Mouse (Mus musculus) heart, adult 9 months (tissue): ENCODE results near the gene Cyp3a16.
"Not testable (repeated sequence)": the region's sequence is repeated elsewhere in the genome, so short reads cannot be mapped to it uniquely, and the experiment has no call there.

Experiments used
- DNase-seq, 2 experiments: peaks; one replicate each; pipeline ENCODE4 v3.0.0; 2022; ENCODE audit warnings: low spot score in 2 of 2

Gene Cyp3a16

DNA sequence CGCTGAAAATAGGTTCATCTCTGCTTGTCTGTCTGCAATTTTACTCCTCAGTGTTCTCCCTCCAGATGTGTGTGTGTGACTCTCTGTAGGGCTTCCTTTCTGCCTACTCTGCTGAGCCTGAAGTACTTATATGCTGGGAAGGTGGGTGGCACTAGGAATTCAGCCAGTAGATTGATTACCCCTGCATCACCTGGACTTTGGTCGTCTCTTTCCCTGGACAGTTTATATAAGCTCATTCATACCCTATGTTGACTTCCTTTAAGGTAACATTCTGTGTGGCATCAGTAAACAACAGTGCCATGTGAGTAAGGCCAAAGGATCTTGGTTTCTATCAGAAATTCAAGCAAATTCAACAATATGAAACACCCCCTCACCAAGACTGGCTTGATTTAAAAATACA, at the start of gene Cyp3a16:
Gene Cyp3a16, minus strand, starts transcription at position 101 of the 400 bp plus-strand sequence.
- not testable (repeated sequence) for DNase-seq

DNA sequence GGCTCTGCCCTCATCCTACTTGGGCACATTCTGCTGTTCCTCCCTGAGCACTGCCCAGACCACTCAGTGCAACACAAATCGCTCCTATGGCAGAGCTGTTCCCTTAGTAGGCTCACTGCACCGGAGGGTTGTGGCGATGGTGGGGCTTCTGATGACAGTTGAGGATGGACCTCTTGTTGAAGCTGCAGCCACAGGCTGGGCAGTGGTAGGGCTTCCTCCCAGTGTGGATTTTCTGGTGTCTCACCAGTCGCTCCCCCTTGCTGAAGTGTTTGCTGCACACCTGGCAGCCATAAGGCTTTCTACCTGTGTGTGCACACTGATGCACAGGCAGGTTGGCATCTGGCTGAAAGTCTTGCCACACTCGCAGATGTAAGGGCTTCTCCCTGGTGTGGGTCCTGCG, 20.8 kb upstream of the Cyp3a16 start:
- DNase-seq = no peak

DNA sequence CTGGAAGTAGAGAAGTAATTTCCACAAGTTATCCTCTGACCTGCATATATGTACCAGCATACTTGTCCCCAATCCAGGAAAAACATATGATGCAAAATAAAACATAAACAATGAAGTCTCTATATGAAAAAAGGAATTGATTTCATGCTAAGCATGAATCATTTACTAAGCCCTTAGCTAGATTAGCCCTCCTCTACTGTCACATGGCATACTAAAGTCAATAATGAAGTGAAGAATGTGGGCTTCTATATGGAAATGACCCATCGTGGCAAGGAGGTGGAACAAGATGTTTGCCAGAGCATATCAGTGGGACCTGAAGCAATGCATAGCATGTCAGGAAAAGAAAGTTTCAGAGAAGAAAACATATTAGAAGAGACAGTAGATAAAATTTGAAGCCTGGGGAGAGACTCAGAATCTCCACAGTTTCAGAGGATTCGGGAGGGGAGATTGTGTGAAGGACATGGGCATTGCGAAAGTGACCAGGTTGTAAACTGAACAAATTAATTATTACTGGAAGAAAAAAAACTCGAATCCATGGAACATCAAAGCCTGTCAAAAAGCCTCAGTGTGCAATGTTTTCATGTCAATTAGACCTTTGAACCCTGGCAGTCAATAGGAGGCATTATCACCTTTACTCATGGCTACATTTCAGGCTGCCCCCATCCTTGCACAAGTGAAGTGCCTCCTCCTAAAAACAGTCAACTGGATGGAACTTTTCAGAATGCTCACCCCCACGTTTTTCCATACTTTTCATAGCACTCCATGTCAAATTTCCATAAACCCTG, 5.0 kb downstream of the Cyp3a16 start:
- DNase-seq = no peak

DNA sequence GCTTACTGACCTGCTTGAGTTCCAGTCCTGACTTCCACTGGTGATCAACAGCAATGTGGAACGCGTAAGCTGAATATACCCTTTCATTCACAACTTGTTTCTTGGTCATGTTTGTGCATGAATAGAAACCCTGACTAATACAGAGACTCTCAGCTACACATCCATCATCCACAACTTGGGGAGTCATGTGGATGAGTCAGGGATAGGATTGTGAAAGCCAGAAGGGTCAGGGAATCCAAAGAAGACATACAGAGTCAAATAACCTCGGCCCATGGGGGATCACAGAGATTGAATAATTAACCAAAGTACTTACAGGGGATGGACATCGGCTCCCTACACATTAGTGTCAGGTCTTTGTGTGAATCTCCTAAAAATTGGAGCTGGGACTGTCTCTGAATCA, 7.2 kb downstream of the Cyp3a16 start:
- no peak for DNase-seq

DNA sequence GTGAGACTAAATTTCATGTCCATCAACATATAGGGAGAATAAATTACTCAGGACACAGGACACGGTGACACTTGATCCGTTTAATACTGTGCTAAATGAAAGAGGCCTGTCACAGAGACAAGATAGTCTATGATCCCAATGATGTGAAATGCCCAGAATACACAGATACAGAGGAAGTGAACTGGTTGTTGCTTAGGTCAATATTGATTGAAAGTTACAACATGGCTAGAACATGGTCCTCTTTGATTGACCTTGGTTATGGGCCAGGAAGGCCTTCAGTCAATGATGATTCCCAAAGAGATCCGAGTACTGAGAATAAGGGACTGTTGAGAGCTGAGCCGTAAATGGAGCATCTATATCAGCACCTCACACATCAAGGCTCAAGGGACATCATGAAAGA, 15.1 kb downstream of the Cyp3a16 start:
- DNase-seq = no peak

DNA sequence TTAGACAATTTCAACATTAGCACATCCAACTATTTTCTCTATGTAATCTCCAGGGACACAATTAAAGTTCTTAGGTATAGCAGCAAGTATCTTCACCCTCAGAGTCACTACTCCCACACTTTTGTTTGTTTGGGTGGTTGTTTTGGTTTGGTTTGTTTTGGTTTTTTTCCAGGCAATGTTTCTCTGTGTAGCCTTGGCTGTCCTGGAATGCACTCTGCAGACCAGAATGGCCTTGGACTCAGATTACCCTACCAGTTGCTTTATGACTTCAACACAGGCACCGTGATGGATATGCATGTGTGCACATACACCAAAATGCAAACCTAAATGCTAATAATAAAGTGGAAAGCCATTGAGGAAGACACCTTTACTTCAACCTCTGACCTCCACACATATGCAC, 35.8 kb downstream of the Cyp3a16 start:
- DNase-seq = no peak

DNA sequence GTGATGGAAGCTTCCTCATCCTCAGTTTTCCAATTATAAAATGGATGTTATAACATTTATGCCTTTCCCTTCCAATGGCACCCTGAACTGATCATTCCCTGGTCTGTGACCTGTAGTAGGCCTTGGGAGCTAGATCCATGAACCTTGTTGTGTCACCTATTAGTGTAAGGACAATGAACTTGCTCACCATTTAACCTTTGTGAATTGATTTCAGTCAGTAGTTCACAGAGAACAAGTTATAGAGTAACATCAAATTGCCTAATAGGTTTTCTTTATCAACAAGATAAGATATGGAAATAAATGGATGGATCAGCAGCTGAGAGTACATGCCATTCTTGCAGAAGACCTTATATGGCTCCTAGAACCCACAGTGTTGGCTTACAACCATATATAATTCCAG, 38.5 kb downstream of the Cyp3a16 start:
- DNase-seq = no peak

DNA sequence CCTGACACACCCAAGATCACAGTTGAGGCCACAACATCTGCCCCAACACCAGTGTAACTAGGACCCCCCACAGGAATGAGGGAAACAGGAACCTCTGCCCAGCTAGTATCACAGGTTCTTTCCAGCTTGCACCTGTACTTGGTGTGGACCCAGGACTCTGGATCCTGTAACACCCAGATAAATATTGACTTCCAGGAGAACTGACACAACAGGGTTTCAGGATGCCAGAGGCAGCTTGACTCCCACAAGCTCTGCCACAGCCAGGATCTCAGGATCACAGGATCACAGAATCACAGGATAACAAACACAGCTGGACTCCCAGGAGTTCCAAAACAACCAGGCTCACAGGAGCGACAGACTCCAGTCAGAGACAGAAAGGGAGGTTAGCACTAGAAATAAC, 47.2 kb downstream of the Cyp3a16 start:
- DNase-seq = no peak

DNA sequence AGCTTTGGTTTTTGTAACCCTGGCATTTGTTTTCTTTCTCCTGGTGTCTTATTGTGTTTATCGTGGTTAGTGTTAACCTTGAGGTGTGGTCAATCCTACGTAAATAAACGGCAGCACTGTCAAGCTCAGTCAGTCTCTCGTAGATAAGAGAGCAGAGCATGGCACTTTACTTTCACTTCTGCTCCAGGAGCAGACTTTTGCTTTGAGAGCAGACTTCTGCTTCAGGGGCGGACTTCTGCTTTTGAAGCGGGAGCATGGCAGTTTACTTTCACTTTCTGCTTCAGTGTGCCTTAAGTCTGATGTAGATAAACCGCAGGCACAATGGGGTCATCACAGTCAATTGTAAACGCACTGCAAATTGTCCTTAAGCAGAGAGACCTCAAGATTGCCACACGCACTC, 54.1 kb downstream of the Cyp3a16 start:
- DNase-seq = not testable (repeated sequence)
